Mouse (Mus musculus) myocyte (in vitro differentiated cells): Measurements from ENCODE around the gene Nsmce4a. TPM values are rescaled to one million over a fixed set of nuclear protein-coding genes. Genes with fewer than 3 reads are reported as not detected.

Experiments
- H3K27me3 ChIP-seq: one replicate; pipeline ENCODE4 v1.6.1; 2011; ENCODE audit not compliant: control insufficient read depth, insufficient read depth, insufficient read length
- H3K36me3 ChIP-seq: one replicate; pipeline ENCODE4 v1.6.1; 2011; ENCODE audit not compliant: control insufficient read depth, insufficient read depth
- H3K4me2 ChIP-seq: one replicate; pipeline ENCODE4 v1.6.1; 2011; ENCODE audit warnings: low read depth, control low read depth
- H3K4me3 ChIP-seq: one replicate; pipeline ENCODE4 v1.5.1; 2011; ENCODE audit warnings: mild to moderate bottlenecking, control low read depth, moderate library complexity
- H3K79me2 ChIP-seq: one replicate; pipeline ENCODE4 v1.6.1; 2011; ENCODE audit not compliant: control insufficient read depth, insufficient read depth
- H3ac ChIP-seq: one replicate; pipeline ENCODE4 v1.6.1; 2011; ENCODE audit not compliant: control insufficient read depth, insufficient read length
- CEBPB ChIP-seq: IDR thresholded peaks from 2 replicates; pipeline ENCODE4 v1.6.1; 2011; ENCODE audit warnings: mild to moderate bottlenecking, moderate library complexity; ENCODE audit not compliant: poor library complexity, insufficient read depth, severe bottlenecking
- E2F4 ChIP-seq: IDR thresholded peaks from one replicate; pipeline ENCODE4 v1.6.1; 2011; ENCODE audit warnings: mild to moderate bottlenecking, control low read depth, moderate library complexity; ENCODE audit not compliant: insufficient read depth
- MAX ChIP-seq: IDR thresholded peaks from one replicate; pipeline ENCODE4 v1.6.1; 2011; ENCODE audit warnings: low read depth, mild to moderate bottlenecking, control low read depth
- MYOD1 ChIP-seq, 3 experiments: IDR thresholded peaks; one replicate each; pipeline ENCODE4 v1.6.1; 2011; ENCODE audit warnings: control low read depth in 2 of 3, low read depth in 2 of 3, mild to moderate bottlenecking in 2 of 3, moderate library complexity in 1 of 3; ENCODE audit not compliant: insufficient read length in 2 of 3, control insufficient read depth in 1 of 3
- MYOG ChIP-seq, 3 experiments: IDR thresholded peaks; one replicate each; pipeline ENCODE4 v1.6.1; 2011; ENCODE audit warnings: control low read depth in 2 of 3, low read depth in 2 of 3, mild to moderate bottlenecking in 2 of 3; ENCODE audit not compliant: insufficient read length in 2 of 3, control insufficient read depth in 1 of 3, insufficient read depth in 1 of 3
- POLR2A ChIP-seq: IDR thresholded peaks from one replicate; pipeline ENCODE4 v1.6.1; 2011; ENCODE audit warnings: low read depth, mild to moderate bottlenecking, control low read depth, moderate library complexity; ENCODE audit not compliant: insufficient read length
- POLR2AphosphoS2 ChIP-seq: IDR thresholded peaks from one replicate; pipeline ENCODE4 v1.6.1; 2011; ENCODE audit warnings: low read depth, control low read depth; ENCODE audit not compliant: insufficient read length
- REST ChIP-seq: IDR thresholded peaks from one replicate; pipeline ENCODE4 v1.6.1; 2011; ENCODE audit warnings: mild to moderate bottlenecking, control low read depth, moderate library complexity; ENCODE audit not compliant: insufficient read depth, insufficient read length
- SRF ChIP-seq: IDR thresholded peaks from one replicate; pipeline ENCODE4 v1.6.1; 2011; ENCODE audit warnings: low read depth; ENCODE audit not compliant: control insufficient read depth, insufficient read length
- TCF12 ChIP-seq: IDR thresholded peaks from one replicate; pipeline ENCODE4 v1.6.1; 2011; ENCODE audit warnings: mild to moderate bottlenecking, control low read depth; ENCODE audit not compliant: poor library complexity, insufficient read depth, severe bottlenecking
- TCF3 ChIP-seq: IDR thresholded peaks from one replicate; pipeline ENCODE4 v1.6.1; 2011; ENCODE audit warnings: low read depth, control low read depth; ENCODE audit not compliant: insufficient read length
- USF1 ChIP-seq: IDR thresholded peaks from one replicate; pipeline ENCODE4 v1.6.1; 2011; ENCODE audit warnings: low read depth, mild to moderate bottlenecking, control low read depth, moderate library complexity
- polyA plus RNA-seq: library from polyadenylated mRNA; unstranded; fragments of >200 nt; fragmentation: generic; extraction: Trizol; gene quantifications from one replicate; pipeline ENCODE4 v1.2.1, GENCODE M21; 2012; ENCODE audit warnings: missing spikeins

The Nsmce4a gene
- polyA plus RNA-seq, 1 experiment = 24.4 TPM

DNA sequence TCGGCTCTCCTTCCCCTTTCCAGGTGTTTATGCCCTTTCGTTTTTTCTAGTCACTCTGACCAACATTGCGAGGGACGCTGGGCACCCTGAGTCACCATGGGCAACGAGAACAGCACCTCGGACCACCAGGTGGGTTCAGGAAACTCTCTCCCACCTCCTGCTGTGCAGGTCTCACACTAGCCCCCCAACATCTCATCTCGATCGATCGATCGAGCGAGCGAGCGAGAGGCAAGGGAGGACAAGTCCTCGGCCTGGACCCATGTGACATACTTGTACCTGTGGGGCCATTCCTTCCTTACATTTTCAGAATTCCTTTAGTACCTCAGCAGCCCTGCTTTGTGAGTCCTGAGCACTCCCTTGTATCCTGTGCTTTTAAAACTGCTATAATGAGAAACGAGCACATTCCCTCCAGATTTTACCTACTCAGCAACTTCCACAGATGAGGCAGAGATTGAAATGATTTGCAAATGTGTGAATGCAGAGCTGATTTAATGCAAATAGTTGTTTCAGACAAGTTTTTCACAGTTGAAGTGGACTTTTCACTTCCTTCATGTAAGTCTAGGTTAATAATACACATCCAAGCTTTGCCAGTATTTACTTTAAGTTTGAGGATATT lies 4.6 kb upstream of the Nsmce4a start, which contains the start of gene Tacc2:
TSS of gene Tacc2 (plus strand) at position 51 of the 616 bp plus-strand sequence.
- peak within 1 kb of the TSS; percentile 70 for H3K4me2 ChIP-seq
- no peak for TF ChIP-seq SRF
- no peak for TF ChIP-seq MAX
- TF ChIP-seq MYOG (IDR thresholded peaks at IDR 0.05; ENCODE audit: control insufficient read depth in 1 of 3, insufficient read depth in 1 of 3, insufficient read length in 2 of 3, low read depth in 2 of 3) = no peak
- TF ChIP-seq POLR2AphosphoS2 = no peak
- TF ChIP-seq MYOD1 (IDR thresholded peaks at IDR 0.05; ENCODE audit: control insufficient read depth in 1 of 3, insufficient read length in 2 of 3, low read depth in 2 of 3) = no peak
- TF ChIP-seq CEBPB = no peak
- no peak for TF ChIP-seq TCF12
- no peak for TF ChIP-seq USF1
- TF ChIP-seq TCF3 = no peak
- TF ChIP-seq E2F4 = no peak
- no peak for TF ChIP-seq POLR2A
- TF ChIP-seq REST = no peak
- H3ac ChIP-seq = no peak within 1 kb of the TSS
- H3K36me3 ChIP-seq = no peaks in the 10 kb centered on the region
- no peak within 1 kb of the TSS for H3K4me3 ChIP-seq
- H3K27me3 ChIP-seq = no peaks in the 10 kb centered on the region
- H3K79me2 ChIP-seq = no peaks in the 10 kb centered on the region

DNA sequence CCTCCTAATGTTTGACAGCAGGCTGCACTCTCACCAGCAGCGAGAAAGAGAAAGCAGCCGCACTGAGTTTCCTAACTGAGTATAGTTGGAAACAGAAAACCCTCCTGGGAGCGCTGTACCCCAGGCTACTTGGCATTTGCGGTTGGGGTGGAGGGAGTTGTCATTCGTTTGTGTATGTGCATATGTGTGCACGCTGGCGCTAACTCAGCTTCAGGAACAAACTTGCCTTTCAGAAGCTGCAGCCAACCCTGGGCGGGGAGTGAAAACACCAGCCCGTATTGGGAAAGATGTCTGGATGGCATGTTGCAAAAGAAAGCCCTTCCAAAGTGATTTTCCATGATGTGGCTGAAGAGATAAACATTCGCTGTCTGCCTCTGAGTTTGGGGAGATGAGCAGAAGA lies 4.1 kb upstream of the Nsmce4a start:
- H3K27me3 ChIP-seq = no peaks in the 10 kb centered on the region
- no peak overlapping the region for H3K4me3 ChIP-seq
- peak overlapping the region; percentile 70 for H3K4me2 ChIP-seq
- no peak overlapping the region for H3ac ChIP-seq
- no peaks in the 10 kb centered on the region for H3K79me2 ChIP-seq
- H3K36me3 ChIP-seq = no peaks in the 10 kb centered on the region
- TF ChIP-seq SRF (no peak), USF1 (no peak), REST (no peak), POLR2AphosphoS2 (no peak), CEBPB (no peak), MYOG (IDR thresholded peaks at IDR 0.05; ENCODE audit: control insufficient read depth in 1 of 3, insufficient read depth in 1 of 3, insufficient read length in 2 of 3, low read depth in 2 of 3) (no peak), E2F4 (no peak), MAX (no peak), TCF12 (no peak), MYOD1 (IDR thresholded peaks at IDR 0.05; ENCODE audit: control insufficient read depth in 1 of 3, insufficient read length in 2 of 3, low read depth in 2 of 3) (no peak)

GRCm38 (mm10) chr7:130574211-130574991 lies 1.5 kb upstream of the Nsmce4a start:
- TF ChIP-seq USF1 (peak; percentile 14), POLR2AphosphoS2 (no peak), POLR2A (no peak), CEBPB (no peak), MYOG (IDR thresholded peaks at IDR 0.05; ENCODE audit: control insufficient read depth in 1 of 3, insufficient read depth in 1 of 3, insufficient read length in 2 of 3, low read depth in 2 of 3) (peak in 1 of 3 experiments; percentile 49), REST (no peak)
- H3ac ChIP-seq = no peak overlapping the region
- H3K36me3 ChIP-seq = no peaks in the 10 kb centered on the region
- peak overlapping the region; percentile 8 for H3K4me3 ChIP-seq
- H3K79me2 ChIP-seq = no peaks in the 10 kb centered on the region
- H3K4me2 ChIP-seq = peak overlapping the region; percentile 76
- H3K27me3 ChIP-seq = no peaks in the 10 kb centered on the region

- Histone ChIP-seq H3K27me3 (no peaks in the 10 kb centered on the region), H3K79me2 (no peaks in the 10 kb centered on the region), H3K36me3 (no peaks in the 10 kb centered on the region), H3K4me3 (no peak overlapping the region), H3K4me2 (peak overlapping the region; percentile 76), H3ac (no peak overlapping the region)
- TF ChIP-seq REST (no peak), POLR2AphosphoS2 (no peak), MAX (no peak)
These were observed 828 bp upstream of the Nsmce4a start for GRCm38 (mm10) chr7:130573746-130574145.

DNA sequence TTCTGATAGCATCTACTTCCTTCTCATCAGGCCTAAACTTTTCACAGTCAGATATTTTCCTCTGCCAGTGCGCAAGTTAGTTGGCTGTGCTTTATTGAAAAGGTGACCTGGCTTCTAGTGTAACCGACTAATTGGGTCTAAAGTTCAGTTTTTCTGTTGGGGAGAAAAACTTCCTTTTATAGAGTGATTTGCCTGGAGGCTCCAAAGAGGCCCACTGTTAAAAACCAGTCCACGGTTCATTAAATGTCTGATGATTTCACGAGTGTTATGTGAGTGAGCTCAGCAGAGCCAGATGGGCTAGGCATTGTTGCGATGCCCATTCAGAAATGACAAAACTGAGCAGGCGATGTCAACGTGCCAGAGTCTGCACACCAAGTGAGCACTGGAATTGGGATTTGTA lies 2.4 kb downstream of the Nsmce4a start:
- no peak overlapping the region for H3K4me2 ChIP-seq
- TF ChIP-seq MYOD1 (IDR thresholded peaks at IDR 0.05; ENCODE audit: control insufficient read depth in 1 of 3, insufficient read length in 2 of 3, low read depth in 2 of 3) = no peak
- TF ChIP-seq TCF12 = no peak
- TF ChIP-seq E2F4 = no peak
- TF ChIP-seq REST = no peak
- TF ChIP-seq SRF = no peak
- TF ChIP-seq TCF3 = no peak
- TF ChIP-seq CEBPB = no peak
- TF ChIP-seq MYOG (IDR thresholded peaks at IDR 0.05; ENCODE audit: control insufficient read depth in 1 of 3, insufficient read depth in 1 of 3, insufficient read length in 2 of 3, low read depth in 2 of 3) = no peak
- no peak for TF ChIP-seq MAX
- no peak for TF ChIP-seq POLR2AphosphoS2
- no peak for TF ChIP-seq POLR2A
- TF ChIP-seq USF1 = no peak
- H3K4me3 ChIP-seq = no peak overlapping the region

More for the DNA sequence above, 2.4 kb downstream of the Nsmce4a start:
- no peaks in the 10 kb centered on the region for H3K27me3 ChIP-seq
- H3K36me3 ChIP-seq = no peaks in the 10 kb centered on the region
- H3K79me2 ChIP-seq = no peaks in the 10 kb centered on the region
- H3ac ChIP-seq = no peak overlapping the region
